Mouse (Mus musculus) neural tube, embryonic 11.5 days (tissue): ENCODE measurements at regions not wholly inside any gene's neighbourhood (a gene's known extent, or its start where the extent isn't known, plus 50 kb on each side); places are given as distances from the start of the nearest gene placed in this dataset. TPM values are rescaled to one million over a fixed set of nuclear protein-coding genes. Genes with fewer than 3 reads are reported as not detected.

ENCODE experiments used
- microRNA-seq: library from miRNA; unstranded; fragments of <30 nt; microRNA quantifications from one replicate; pipeline ENCODE4, GENCODE M21; 2016

Small RNA genes lying in the stretch of these regions (microRNA-seq; reads per million reads assigned to microRNA genes)
- not detected for gene Gm44338
